ENCODE assay signal across 19 mouse cellular contexts in genomic region chr14:122426529-122427203, GRCm38 (mm10). TPM values are rescaled to one million over a fixed set of nuclear protein-coding genes. Genes with fewer than 3 reads are reported as not detected.
DNase-seq lines count a peak whose midpoint lies in the region; ATAC-seq and TF ChIP-seq lines count a peak whose summit lies in the region.
"Had no signal": no experiment of that assay in that cellular context is flagged by ENCODE, and none has a peak within 500 bp of the region (broad histone marks: within the 10 kb centered on the region; RNA-seq: fewer than 3 reads in every experiment).

No protein-coding gene starts in this region.

- peak; percentile 21 for DNase-seq in embryo, embryonic 10.5 days (ENCODE audit: low spot score)
- DNase-seq in embryo, embryonic 10 days (ENCODE audit: low spot score) = no peak
- DNase-seq in midbrain, embryonic 10.5 days (ENCODE audit: low spot score) = no peak
- DNase-seq in midbrain, postnatal 0 days (ENCODE audit: low spot score) = no peak
- DNase-seq in left cerebral cortex, adult 18-20 months (ENCODE audit: low spot score in 2 of 2) = no peak
- no peak for DNase-seq in ovary, adult 18-20 months (ENCODE audit: low spot score)
- DNase-seq: adrenal gland, postnatal 10 days; cerebellum, adult 2 months; gastrocnemius, adult 2 months; heart, adult 11 months; lung, postnatal 14 days had no signal

- H3K9me3 ChIP-seq in midbrain, embryonic 10.5 days (replicated peaks) = no peaks in the 10 kb centered on the region
- no peaks in the 10 kb centered on the region for H3K9me3 ChIP-seq in midbrain, postnatal 0 days (ENCODE audit: low read length)
- no peaks in the 10 kb centered on the region for H3K9me3 ChIP-seq in hindbrain, embryonic 13.5 days
- H3K9me3 ChIP-seq in midbrain, embryonic 16.5 days (replicated peaks; ENCODE audit: control insufficient read depth, low read length, poor library complexity, severe bottlenecking) = no peaks in the 10 kb centered on the region
- H3K9me3 ChIP-seq: limb, embryonic 12.5 days; liver, embryonic 15.5 days had no signal

- peaks cover 23% of the 10 kb centered on the region for H3K4me1 ChIP-seq in midbrain, embryonic 10.5 days
- H3K4me1 ChIP-seq in midbrain, postnatal 0 days (ENCODE audit: insufficient read depth, low read length) = no peaks in the 10 kb centered on the region
- peaks cover 15% of the 10 kb centered on the region for H3K4me1 ChIP-seq in hindbrain, embryonic 13.5 days (replicated peaks)
- no peaks in the 10 kb centered on the region for H3K4me1 ChIP-seq in midbrain, embryonic 16.5 days (ENCODE audit: control insufficient read depth, insufficient read depth, low read length)
- H3K4me1 ChIP-seq: liver, embryonic 15.5 days had no signal

- no peak overlapping the region for H3K4me3 ChIP-seq in midbrain, embryonic 10.5 days
- H3K4me3 ChIP-seq in midbrain, postnatal 0 days (ENCODE audit: low read depth, low read length) = no peak overlapping the region
- H3K4me3 ChIP-seq in hindbrain, embryonic 13.5 days = no peak overlapping the region
- no peak overlapping the region for H3K4me3 ChIP-seq in midbrain, embryonic 16.5 days (ENCODE audit: low read depth, low read length)
- H3K4me3 ChIP-seq: gastrocnemius, adult 2 months; limb, embryonic 12.5 days; liver, embryonic 15.5 days had no signal

- peaks cover 39% of the 10 kb centered on the region for H3K27me3 ChIP-seq in midbrain, embryonic 10.5 days (ENCODE audit: low read depth, poor library complexity, severe bottlenecking)
- H3K27me3 ChIP-seq in midbrain, postnatal 0 days (ENCODE audit: insufficient read depth, low read length) = no peaks in the 10 kb centered on the region
- no peaks in the 10 kb centered on the region; the same call in 1 of the 2 replicates for H3K27me3 ChIP-seq in hindbrain, embryonic 13.5 days
- H3K27me3 ChIP-seq in midbrain, embryonic 16.5 days (ENCODE audit: control insufficient read depth, insufficient read depth, low read depth, low read length) = no peaks in the 10 kb centered on the region
- H3K27me3 ChIP-seq: liver, embryonic 15.5 days had no signal

- H3K27ac ChIP-seq in midbrain, embryonic 10.5 days (replicated peaks) = peak overlapping the region; percentile 55
- H3K27ac ChIP-seq in midbrain, postnatal 0 days (ENCODE audit: low read depth, low read length) = no peak overlapping the region
- peak overlapping the region; percentile 46 for H3K27ac ChIP-seq in hindbrain, embryonic 13.5 days
- no peak overlapping the region for H3K27ac ChIP-seq in midbrain, embryonic 16.5 days (ENCODE audit: low read length)
- H3K27ac ChIP-seq: gastrocnemius, adult 2 months; limb, embryonic 12.5 days; liver, embryonic 15.5 days had no signal

- no peaks in the 10 kb centered on the region for H3K36me3 ChIP-seq in midbrain, embryonic 10.5 days
- H3K36me3 ChIP-seq in midbrain, postnatal 0 days (ENCODE audit: insufficient read depth, low read length) = no peaks in the 10 kb centered on the region
- H3K36me3 ChIP-seq in hindbrain, embryonic 13.5 days = no peaks in the 10 kb centered on the region
- no peaks in the 10 kb centered on the region for H3K36me3 ChIP-seq in midbrain, embryonic 16.5 days (ENCODE audit: control insufficient read depth, insufficient read depth, low read length)
- H3K36me3 ChIP-seq: limb, embryonic 12.5 days; liver, embryonic 15.5 days had no signal

- no peak for TF ChIP-seq CTCF in midbrain, postnatal 0 days (IDR thresholded peaks at IDR 0.05)

- ATAC-seq in midbrain, postnatal 0 days (ENCODE audit: low FRiP score) = no peak; the same call in 1 of the 2 replicates
- ATAC-seq in hindbrain, embryonic 13.5 days (ENCODE audit: low FRiP score) = peak; percentile 47
- ATAC-seq in midbrain, embryonic 16.5 days = peak; percentile 21; the same call in 1 of the 2 replicates
- ATAC-seq: inflammation-experienced regulatory T-cells, adult 6 months had no signal

- 66% methylated on average over 10 of the region's 10 CpGs for WGBS in midbrain, embryonic 10.5 days
- 47% methylated on average over 10 of the region's 10 CpGs for WGBS in midbrain, postnatal 0 days
- 53% methylated on average over 10 of the region's 10 CpGs for WGBS in hindbrain, embryonic 13.5 days
- WGBS in midbrain, embryonic 16.5 days = 49% methylated on average over 10 of the region's 10 CpGs

- no peak overlapping the region for H3K4me2 ChIP-seq in midbrain, postnatal 0 days (ENCODE audit: low read depth, low read length, poor library complexity, severe bottlenecking)
- no peak overlapping the region for H3K4me2 ChIP-seq in hindbrain, embryonic 13.5 days
- no peak overlapping the region for H3K4me2 ChIP-seq in midbrain, embryonic 16.5 days (ENCODE audit: low read length)
- H3K4me2 ChIP-seq: limb, embryonic 12.5 days; liver, embryonic 15.5 days had no signal

- H3K9ac ChIP-seq in midbrain, postnatal 0 days (replicated peaks; ENCODE audit: low read length, poor library complexity, severe bottlenecking) = no peak overlapping the region
- no peak overlapping the region for H3K9ac ChIP-seq in hindbrain, embryonic 13.5 days
- H3K9ac ChIP-seq in midbrain, embryonic 16.5 days (ENCODE audit: low read depth, low read length) = no peak overlapping the region
- H3K9ac ChIP-seq: limb, embryonic 12.5 days; liver, embryonic 15.5 days had no signal

RNA-seq across cellular contexts. Expression of gene Gm5089, which starts 24.2 kb away (rescaled TPM):
- polyA plus RNA-seq in midbrain, embryonic 10.5 days (2016; fragmentation: Nextera tagmentation; extraction: Ambion mirVana) = 0.82 and 1.3 TPM in 2 replicates
- total RNA-seq in midbrain, postnatal 0 days (2014; rRNA removed) = 1.9 TPM in 1 of 2 replicates, not detected in the other
- polyA plus RNA-seq in midbrain, postnatal 0 days (2015; fragmentation: Nextera tagmentation; extraction: Ambion mirVana) = 0.07 TPM in 1 of 2 replicates, not detected in the other
- 1.8 and 3.0 TPM in 2 replicates for polyA plus RNA-seq in hindbrain, embryonic 13.5 days (2015; fragmentation: Nextera tagmentation; extraction: Ambion mirVana)
- polyA plus RNA-seq in midbrain, embryonic 16.5 days (2015; fragmentation: Nextera tagmentation; extraction: Ambion mirVana) = 0.82 and 1.4 TPM in 2 replicates
- under 1 TPM; 0.28 to 0.35 TPM for total RNA-seq in left cerebral cortex, adult 18-20 months (2021)
- total RNA-seq: adrenal gland, postnatal 10 days; common myeloid progenitor, adult 5-6 weeks; gastrocnemius, adult 2 months had no signal
- polyA plus RNA-seq: heart, embryonic 16.5 days; inflammation-experienced regulatory T-cells, adult 6 months; large intestine, adult 2 months; liver, embryonic 15.5 days had no signal

RNA-seq across cellular contexts. Expression of gene Zic5, which starts 38.8 kb away (rescaled TPM):
- 13.6 and 15.3 TPM in 2 replicates for polyA plus RNA-seq in midbrain, embryonic 10.5 days (2016; fragmentation: Nextera tagmentation; extraction: Ambion mirVana)
- 10.7 and 24.8 TPM in 2 replicates for total RNA-seq in midbrain, postnatal 0 days (2014; rRNA removed)
- 4.4 and 8.8 TPM in 2 replicates for polyA plus RNA-seq in midbrain, postnatal 0 days (2015; fragmentation: Nextera tagmentation; extraction: Ambion mirVana)
- 10.9 and 13.9 TPM in 2 replicates for polyA plus RNA-seq in hindbrain, embryonic 13.5 days (2015; fragmentation: Nextera tagmentation; extraction: Ambion mirVana)
- polyA plus RNA-seq in midbrain, embryonic 16.5 days (2015; fragmentation: Nextera tagmentation; extraction: Ambion mirVana) = 9.5 and 29.0 TPM in 2 replicates
- 1 to 10 TPM; 3.0 to 4.0 TPM for total RNA-seq in left cerebral cortex, adult 18-20 months (2021)
- total RNA-seq: adrenal gland, postnatal 10 days; common myeloid progenitor, adult 5-6 weeks; gastrocnemius, adult 2 months had no signal
- polyA plus RNA-seq: heart, embryonic 16.5 days; large intestine, adult 2 months; liver, embryonic 15.5 days had no signal

RNA-seq across cellular contexts. Expression of gene Zic2, which starts 48.6 kb away (rescaled TPM):
- 5.7 and 6.4 TPM in 2 replicates for polyA plus RNA-seq in midbrain, embryonic 10.5 days (2016; fragmentation: Nextera tagmentation; extraction: Ambion mirVana)
- total RNA-seq in midbrain, postnatal 0 days (2014; rRNA removed) = 69.2 and 106 TPM in 2 replicates
- polyA plus RNA-seq in midbrain, postnatal 0 days (2015; fragmentation: Nextera tagmentation; extraction: Ambion mirVana) = 6.9 and 13.9 TPM in 2 replicates
- polyA plus RNA-seq in hindbrain, embryonic 13.5 days (2015; fragmentation: Nextera tagmentation; extraction: Ambion mirVana) = 9.3 and 13.7 TPM in 2 replicates
- polyA plus RNA-seq in midbrain, embryonic 16.5 days (2015; fragmentation: Nextera tagmentation; extraction: Ambion mirVana) = 6.3 and 15.2 TPM in 2 replicates
- total RNA-seq in left cerebral cortex, adult 18-20 months (2021) = 10 to 100 TPM; 19.0 to 20.2 TPM
- total RNA-seq: common myeloid progenitor, adult 5-6 weeks; gastrocnemius, adult 2 months had no signal
- polyA plus RNA-seq: heart, embryonic 16.5 days; inflammation-experienced regulatory T-cells, adult 6 months; large intestine, adult 2 months; liver, embryonic 15.5 days had no signal

Comparison
In these comparisons a context has a peak if more than half of its experiments do, and no peak if none do; other contexts are left out.
1. H3K27ac ChIP-seq: peak in midbrain, embryonic 10.5 days (single experiment) and hindbrain, embryonic 13.5 days (single experiment); none in midbrain, postnatal 0 days (single experiment) and midbrain, embryonic 16.5 days (single experiment).